Mouse (Mus musculus): ENCODE measurements around the gene Ly9. TPM values are rescaled to one million over a fixed set of nuclear protein-coding genes. Genes with fewer than 3 reads are reported as not detected.

Gene Ly9
- polyA plus RNA-seq (2021; fragmentation: Nextera tagmentation): 0.10 and 0.11 TPM in 2 replicates
- long read RNA-seq, experiment 1: 0 reads
- long read RNA-seq, experiment 2: 0 reads

DNA sequence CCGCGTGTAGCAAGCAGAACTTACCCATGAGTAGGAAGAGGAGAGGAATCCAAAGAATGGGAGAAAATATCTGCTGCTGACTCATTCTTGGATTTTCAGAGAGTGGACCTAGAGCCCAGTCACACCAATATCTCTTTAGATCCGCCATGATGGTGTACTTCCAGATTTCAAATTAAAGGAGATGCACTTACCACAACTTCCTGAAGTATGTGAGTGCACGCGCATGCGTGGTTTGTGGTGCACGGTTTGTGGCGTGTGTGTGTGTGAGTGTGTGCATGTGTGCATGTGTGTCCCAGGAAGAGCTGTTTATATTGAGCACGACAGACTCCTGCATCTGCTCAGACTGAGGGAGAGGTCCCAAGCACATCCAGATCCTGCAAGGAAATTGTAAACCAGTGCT is at the start of gene Ly9:
Ly9 (minus strand) TSS at position 235 of the 400 bp plus-strand sequence.

DNA sequence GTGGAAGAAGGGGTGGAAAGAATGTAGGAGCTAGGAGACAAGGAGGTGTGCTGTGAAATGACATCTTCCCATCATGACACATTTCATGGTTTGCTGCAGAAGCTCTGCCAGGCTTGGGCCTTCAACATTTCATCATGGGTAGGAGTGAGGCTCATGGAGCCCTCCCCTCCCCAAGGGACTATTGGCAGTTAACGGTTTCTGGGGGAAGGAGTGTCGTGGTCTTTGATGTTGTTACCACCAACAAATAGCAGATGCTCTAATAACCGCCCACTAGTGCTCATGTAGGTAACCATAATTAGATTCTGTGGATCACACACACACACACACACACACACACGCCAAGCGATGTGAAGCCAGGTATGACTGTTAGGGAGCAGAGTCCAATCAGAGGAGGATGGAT is 45.5 kb upstream of the Ly9 start, which contains the start of gene Slamf7:
Slamf7 (minus strand) TSS at position 302 of the 400 bp plus-strand sequence.

DNA sequence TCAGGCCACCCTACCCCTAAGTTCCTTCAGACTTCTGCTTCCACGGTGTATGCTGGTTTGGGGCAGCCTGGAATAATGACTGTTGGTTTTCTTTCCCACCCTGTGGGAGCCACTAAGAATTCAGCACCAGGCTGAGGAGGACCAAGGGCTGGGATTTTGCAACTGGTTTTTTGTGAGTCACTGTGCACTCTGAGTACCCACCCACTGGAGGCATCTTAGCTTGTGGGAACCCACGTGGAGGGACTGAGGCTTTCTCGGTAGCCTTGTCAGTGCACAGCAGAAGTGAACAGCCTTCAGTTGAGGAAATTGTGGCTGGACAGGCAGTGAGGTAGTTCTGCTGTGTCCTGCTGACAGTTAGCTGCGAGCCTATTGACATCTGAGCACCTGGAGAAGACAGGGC is 48.3 kb downstream of the Ly9 start, which contains the start of gene Cd244a:
Cd244a (plus strand) TSS at position 296 of the 400 bp plus-strand sequence.

Small RNA genes within 50 kb of the gene (microRNA-seq; reads per million reads assigned to microRNA genes)
- not detected for gene Mir7683

Other genes starting within 250 kb of the Ly9 start
- 9.4 and 9.8 TPM in 2 replicates for gene Klhdc9, start 246.6 kb downstream of the Ly9 start, polyA plus RNA-seq (2021; fragmentation: Nextera tagmentation)
- 1.7 and 2.2 TPM in 2 replicates for gene Nectin4, start 237.3 kb downstream of the Ly9 start, polyA plus RNA-seq (2021; fragmentation: Nextera tagmentation)
- 0.48 and 0.65 TPM in 2 replicates for gene Arhgap30, start 218.5 kb downstream of the Ly9 start, polyA plus RNA-seq (2021; fragmentation: Nextera tagmentation)
- gene Usf1, start 196.1 kb downstream of the Ly9 start, polyA plus RNA-seq (2021; fragmentation: Nextera tagmentation): 36.7 and 37.4 TPM in 2 replicates
- 1.4 and 2.3 TPM in 2 replicates for gene Tstd1, start 188.5 kb downstream of the Ly9 start, polyA plus RNA-seq (2021; fragmentation: Nextera tagmentation)
- 9.5 and 13.0 TPM in 2 replicates for gene F11r, start 169.9 kb downstream of the Ly9 start, polyA plus RNA-seq (2021; fragmentation: Nextera tagmentation)
- gene Alyref2, start 103.9 kb downstream of the Ly9 start, polyA plus RNA-seq (2021; fragmentation: Nextera tagmentation): 7.4 and 7.6 TPM in 2 replicates
- not detected in 2 replicates for gene Itln1, start 72.1 kb downstream of the Ly9 start, polyA plus RNA-seq (2021; fragmentation: Nextera tagmentation)
- not detected in 2 replicates for gene Cd244a, start 48.2 kb downstream of the Ly9 start, polyA plus RNA-seq (2021; fragmentation: Nextera tagmentation)
- not detected in 2 replicates for gene Slamf7, start 45.6 kb upstream of the Ly9 start, polyA plus RNA-seq (2021; fragmentation: Nextera tagmentation)
- 1.8 and 2.0 TPM in 2 replicates for gene Cd48, start 74.6 kb upstream of the Ly9 start, polyA plus RNA-seq (2021; fragmentation: Nextera tagmentation)
- gene Slamf1, start 159.7 kb upstream of the Ly9 start, polyA plus RNA-seq (2021; fragmentation: Nextera tagmentation): 0.16 and 0.24 TPM in 2 replicates
- gene Cd84, start 232.3 kb upstream of the Ly9 start, polyA plus RNA-seq (2021; fragmentation: Nextera tagmentation): 2.1 and 2.5 TPM in 2 replicates